Mouse (Mus musculus): ENCODE measurements at regions not wholly inside any gene's neighbourhood (a gene's known extent, or its start where the extent isn't known, plus 50 kb on each side); places are given as distances from the start of the nearest gene placed in this dataset.

DNA sequence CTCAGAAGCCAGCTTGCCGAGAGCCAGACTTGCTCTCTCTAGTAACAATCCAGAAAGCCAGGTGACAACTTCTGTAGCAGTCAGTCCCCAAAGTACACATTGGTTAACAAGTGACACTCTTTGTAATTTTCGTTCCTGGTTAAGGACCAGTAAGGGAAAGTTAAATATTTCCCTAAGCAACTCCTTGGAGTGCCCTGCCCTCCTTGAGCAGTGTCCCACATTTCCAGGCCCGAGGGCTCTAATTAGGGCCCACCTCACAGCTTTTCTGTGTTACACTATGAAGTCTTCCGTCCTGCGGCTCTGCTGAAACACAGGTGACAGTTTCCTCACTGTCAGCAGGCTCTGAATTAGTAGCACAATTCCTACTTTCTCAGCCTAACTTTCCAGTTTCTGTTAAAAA lies 194.9 kb downstream of the Fam169b start:
- TF ChIP-seq CTCF (IDR thresholded peaks at IDR 0.05; ENCODE audit: low read depth, low read length) (no peak), POLR2A (IDR thresholded peaks at IDR 0.05; ENCODE audit: insufficient read depth, low read length) (no peak)

Measured in ES-Bruce4 (cell line).